Mouse (Mus musculus): ENCODE results near the gene Lrfn1.

DNA sequence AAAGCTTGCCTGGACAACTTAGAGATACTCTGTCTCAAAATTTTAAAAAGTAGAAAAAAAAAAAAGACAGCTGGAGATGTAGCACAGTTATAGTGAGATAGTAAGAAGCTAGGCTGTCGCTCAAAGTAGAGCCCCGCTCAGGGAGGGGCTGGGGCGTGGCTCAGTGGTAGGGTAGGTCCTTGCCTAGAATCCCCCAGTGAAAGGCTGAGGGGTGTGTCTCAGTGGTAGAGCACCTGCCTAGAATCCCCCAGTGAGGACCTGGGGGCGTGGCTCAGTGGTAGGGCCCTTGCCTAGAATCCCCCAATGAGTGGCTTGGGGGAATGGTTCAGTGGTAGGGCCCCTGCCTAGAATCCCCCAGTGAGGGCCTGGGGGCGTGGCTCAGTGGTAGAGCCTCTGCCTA is 8.6 kb downstream of the Lrfn1 start:
- no peak for TF ChIP-seq CTCF (IDR thresholded peaks at IDR 0.05)
- TF ChIP-seq EP300 (IDR thresholded peaks at IDR 0.05): no peak
